In the genomic region with DNA sequence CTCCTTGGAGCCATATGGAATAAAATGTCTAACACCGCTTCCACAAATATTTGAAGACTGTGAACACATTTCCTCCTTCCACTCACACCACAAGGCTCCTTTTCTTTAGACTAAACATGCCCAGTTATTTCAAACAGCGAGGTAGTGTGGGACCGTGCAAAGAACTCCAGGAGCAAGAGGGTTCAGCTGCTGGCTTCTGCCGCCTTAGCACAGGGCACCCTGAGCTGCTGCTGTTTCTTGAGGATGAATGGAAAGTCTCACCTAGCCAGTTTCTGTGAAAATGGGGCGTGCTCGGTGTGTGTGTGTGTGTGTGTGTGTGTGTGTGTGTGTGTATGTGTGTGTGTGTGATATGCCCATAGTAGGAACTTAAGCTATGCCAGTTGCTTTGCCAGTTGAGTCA, we compare ENCODE assay signal across 12 mouse cellular contexts. TPM values are rescaled to one million over a fixed set of nuclear protein-coding genes. Genes with fewer than 3 reads are reported as not detected.
A peak's percentile ranks its signal among the peaks of the same experiment; 100 is the strongest.
DNase-seq lines count a peak whose midpoint lies in the region; ATAC-seq and TF ChIP-seq lines count a peak whose summit lies in the region.
"Had no signal": no experiment of that assay in that cellular context is flagged by ENCODE, and none has a peak within 500 bp of the region (broad histone marks: within the 10 kb centered on the region; RNA-seq: fewer than 3 reads in every experiment).

No protein-coding gene starts in this region.

- H3K4me2 ChIP-seq in intestine, embryonic 14.5 days (ENCODE audit: low read length): peak overlapping the region; percentile 33; the same call in 1 of the 2 replicates
- H3K4me2 ChIP-seq in intestine, postnatal 0 days (replicated peaks; ENCODE audit: low read depth): no peak overlapping the region
- H3K4me2 ChIP-seq in embryonic facial prominence, embryonic 12.5 days (replicated peaks): peak overlapping the region; percentile 33
- peak overlapping the region; percentile 44; the same call in 1 of the 2 replicates for H3K4me2 ChIP-seq in limb, embryonic 11.5 days (ENCODE audit: low read depth, severe bottlenecking)
- no peak overlapping the region for H3K4me2 ChIP-seq in liver, postnatal 0 days (ENCODE audit: low read depth, low read length)

- no peak for ATAC-seq in intestine, embryonic 14.5 days (replicated peaks; ENCODE audit: low FRiP score, low TSS enrichment, low read depth)
- no peak for ATAC-seq in intestine, postnatal 0 days
- ATAC-seq in embryonic facial prominence, embryonic 12.5 days (ENCODE audit: insufficient number of reproducible peaks, insufficient read depth, low FRiP score, low TSS enrichment): no peak
- no peak for ATAC-seq in limb, embryonic 11.5 days (ENCODE audit: insufficient number of reproducible peaks, low FRiP score, low TSS enrichment, low read depth)
- ATAC-seq in liver, postnatal 0 days: no peak

- no peaks in the 10 kb centered on the region for H3K36me3 ChIP-seq in intestine, embryonic 14.5 days (ENCODE audit: control insufficient read depth, insufficient read depth, low read length)
- no peaks in the 10 kb centered on the region for H3K36me3 ChIP-seq in intestine, postnatal 0 days (ENCODE audit: control insufficient read depth, insufficient read depth)
- H3K36me3 ChIP-seq in embryonic facial prominence, embryonic 12.5 days: no peaks in the 10 kb centered on the region
- H3K36me3 ChIP-seq in limb, embryonic 11.5 days (ENCODE audit: control insufficient read depth, insufficient read depth, low read length): no peaks in the 10 kb centered on the region
- H3K36me3 ChIP-seq in liver, postnatal 0 days (replicated peaks; ENCODE audit: insufficient read depth, low read length): no peaks in the 10 kb centered on the region

- peaks cover 48% of the 10 kb centered on the region for H3K9me3 ChIP-seq in intestine, embryonic 14.5 days (ENCODE audit: control insufficient read depth, low read length)
- H3K9me3 ChIP-seq in intestine, postnatal 0 days (ENCODE audit: control insufficient read depth): peaks cover 14% of the 10 kb centered on the region
- H3K9me3 ChIP-seq in embryonic facial prominence, embryonic 12.5 days: peaks cover 50% of the 10 kb centered on the region
- H3K9me3 ChIP-seq in limb, embryonic 11.5 days (ENCODE audit: control insufficient read depth, low read length): peaks cover 22% of the 10 kb centered on the region
- peaks cover 10% of the 10 kb centered on the region for H3K9me3 ChIP-seq in liver, postnatal 0 days (ENCODE audit: low read length)

- H3K4me3 ChIP-seq in intestine, embryonic 14.5 days (ENCODE audit: low read depth, low read length): no peak overlapping the region
- H3K4me3 ChIP-seq in intestine, postnatal 0 days (ENCODE audit: low read depth, low read length): no peak overlapping the region
- H3K4me3 ChIP-seq in embryonic facial prominence, embryonic 12.5 days: no peak overlapping the region
- no peak overlapping the region for H3K4me3 ChIP-seq in limb, embryonic 11.5 days (ENCODE audit: low read depth, low read length)
- H3K4me3 ChIP-seq in liver, postnatal 0 days (ENCODE audit: low read depth, low read length): no peak overlapping the region
- H3K4me3 ChIP-seq: left cerebral cortex, adult 2 months had no signal

- WGBS in intestine, embryonic 14.5 days: 67% methylated on average over 6 of the region's 6 CpGs
- 61% methylated on average over 6 of the region's 6 CpGs for WGBS in intestine, postnatal 0 days
- WGBS in embryonic facial prominence, embryonic 12.5 days: 49% methylated on average over 6 of the region's 6 CpGs
- WGBS in limb, embryonic 11.5 days: 55% methylated on average over 6 of the region's 6 CpGs
- WGBS in liver, postnatal 0 days (ENCODE audit: insufficient replicate concordance): 75% methylated on average over 6 of the region's 6 CpGs

- peaks cover 11% of the 10 kb centered on the region; the same call in 1 of the 2 replicates for H3K4me1 ChIP-seq in intestine, embryonic 14.5 days (replicated peaks; ENCODE audit: control insufficient read depth, insufficient read depth, low read length)
- H3K4me1 ChIP-seq in intestine, postnatal 0 days (replicated peaks; ENCODE audit: control insufficient read depth, insufficient read depth, low read length): 0 out of 2 replicates have a peak, but pooled peaks cover 3% of the 10 kb centered on the region
- H3K4me1 ChIP-seq in embryonic facial prominence, embryonic 12.5 days: peaks cover 24% of the 10 kb centered on the region; the same call in 1 of the 2 replicates
- peaks cover 5% of the 10 kb centered on the region; the same call in 1 of the 2 replicates for H3K4me1 ChIP-seq in limb, embryonic 11.5 days (ENCODE audit: control insufficient read depth, insufficient read depth, low read length)
- H3K4me1 ChIP-seq in liver, postnatal 0 days (ENCODE audit: insufficient read depth): 0 out of 2 replicates have a peak, but pooled peaks cover 3% of the 10 kb centered on the region

- H3K27ac ChIP-seq in intestine, embryonic 14.5 days (ENCODE audit: low read depth): peak overlapping the region; percentile 78; the same call in 1 of the 2 replicates
- H3K27ac ChIP-seq in intestine, postnatal 0 days (ENCODE audit: low read depth, low read length): no peak overlapping the region
- peak overlapping the region; percentile 94 for H3K27ac ChIP-seq in embryonic facial prominence, embryonic 12.5 days
- peak overlapping the region; percentile 91 for H3K27ac ChIP-seq in limb, embryonic 11.5 days (replicated peaks; ENCODE audit: low read depth, low read length)
- H3K27ac ChIP-seq in liver, postnatal 0 days (ENCODE audit: low read depth): no peak overlapping the region
- H3K27ac ChIP-seq: left cerebral cortex, adult 2 months had no signal

- TF ChIP-seq CTCF in intestine, postnatal 0 days (IDR thresholded peaks at IDR 0.05; ENCODE audit: low read depth): no peak
- TF ChIP-seq CTCF in liver, postnatal 0 days (IDR thresholded peaks at IDR 0.05; ENCODE audit: low read depth): no peak

- DNase-seq in intestine, embryonic 14.5 days (ENCODE audit: low spot score): no peak
- DNase-seq in Muller cell, postnatal 12 days (ENCODE audit: inconsistent ontology term): peak; percentile 36
- no peak for DNase-seq in limb, embryonic 11.5 days (ENCODE audit: low spot score)
- DNase-seq in liver, postnatal 0 days: no peak
- DNase-seq in cerebellum, postnatal 25 days: no peak
- DNase-seq: gastrocnemius, postnatal 10 days; kidney, adult 8-10 months; lung, adult 2 months; thymus, adult 18-20 months had no signal

- H3K27me3 ChIP-seq in intestine, embryonic 14.5 days (replicated peaks; ENCODE audit: control insufficient read depth, insufficient read depth, low read length): no peaks in the 10 kb centered on the region
- no peaks in the 10 kb centered on the region; the same call in 1 of the 2 replicates for H3K27me3 ChIP-seq in intestine, postnatal 0 days (replicated peaks; ENCODE audit: control insufficient read depth, insufficient read depth, low read length)
- H3K27me3 ChIP-seq in embryonic facial prominence, embryonic 12.5 days: no peaks in the 10 kb centered on the region
- H3K27me3 ChIP-seq in limb, embryonic 11.5 days (ENCODE audit: control insufficient read depth, insufficient read depth, low read length): no peaks in the 10 kb centered on the region
- H3K27me3 ChIP-seq in liver, postnatal 0 days (ENCODE audit: insufficient read depth, low read length): peaks cover 56% of the 10 kb centered on the region

- H3K9ac ChIP-seq in intestine, embryonic 14.5 days (ENCODE audit: low read length): no peak overlapping the region
- H3K9ac ChIP-seq in intestine, postnatal 0 days (ENCODE audit: low read depth, low read length): no peak overlapping the region
- H3K9ac ChIP-seq in embryonic facial prominence, embryonic 12.5 days: no peak overlapping the region
- H3K9ac ChIP-seq in limb, embryonic 11.5 days (ENCODE audit: low read length): peak overlapping the region; percentile 5; the same call in 1 of the 2 replicates
- no peak overlapping the region for H3K9ac ChIP-seq in liver, postnatal 0 days (replicated peaks)

- no peak for TF ChIP-seq EP300 in liver, postnatal 0 days (IDR thresholded peaks at IDR 0.05; ENCODE audit: low read depth)

RNA-seq across cellular contexts. Expression of a gene that starts 11.1 kb away (rescaled TPM):
- polyA plus RNA-seq in intestine, embryonic 14.5 days (2014; fragmentation: Nextera tagmentation; extraction: Ambion mirVana): 962 and 973 TPM in 2 replicates
- 145 and 156 TPM in 2 replicates for polyA plus RNA-seq in intestine, postnatal 0 days (2015; fragmentation: Nextera tagmentation; extraction: Ambion mirVana)
- polyA plus RNA-seq in embryonic facial prominence, embryonic 12.5 days (2016; fragmentation: Nextera tagmentation; extraction: Ambion mirVana): 1,207 and 1,222 TPM in 2 replicates
- polyA plus RNA-seq in limb, embryonic 11.5 days (2014; fragmentation: Nextera tagmentation; extraction: Ambion mirVana): 2,834 and 2,987 TPM in 2 replicates
- polyA plus RNA-seq in liver, postnatal 0 days (2015; fragmentation: Nextera tagmentation; extraction: Ambion mirVana): 117 and 119 TPM in 2 replicates

RNA-seq across cellular contexts. Expression of a gene that starts 40.9 kb away (rescaled TPM):
- polyA plus RNA-seq in intestine, embryonic 14.5 days (2014; fragmentation: Nextera tagmentation; extraction: Ambion mirVana): 10.0 and 10.3 TPM in 2 replicates
- 3.7 and 4.4 TPM in 2 replicates for polyA plus RNA-seq in intestine, postnatal 0 days (2015; fragmentation: Nextera tagmentation; extraction: Ambion mirVana)
- polyA plus RNA-seq in embryonic facial prominence, embryonic 12.5 days (2016; fragmentation: Nextera tagmentation; extraction: Ambion mirVana): 23.8 and 26.3 TPM in 2 replicates
- polyA plus RNA-seq in limb, embryonic 11.5 days (2014; fragmentation: Nextera tagmentation; extraction: Ambion mirVana): 43.2 and 48.9 TPM in 2 replicates
- polyA plus RNA-seq in liver, postnatal 0 days (2015; fragmentation: Nextera tagmentation; extraction: Ambion mirVana): 2.8 TPM in 2 replicates

Comparison
In these comparisons a context has a peak if more than half of its experiments do, and no peak if none do; other contexts are left out.
1. H3K27ac ChIP-seq: peak in intestine, embryonic 14.5 days (single experiment), embryonic facial prominence, embryonic 12.5 days (single experiment) and limb, embryonic 11.5 days (single experiment); none in intestine, postnatal 0 days (single experiment) and liver, postnatal 0 days (single experiment).
2. H3K4me2 ChIP-seq: peak in intestine, embryonic 14.5 days (single experiment), embryonic facial prominence, embryonic 12.5 days (single experiment) and limb, embryonic 11.5 days (single experiment); none in intestine, postnatal 0 days (single experiment) and liver, postnatal 0 days (single experiment).